Mouse (Mus musculus): Measurements from ENCODE around the gene Mark4. TPM values are rescaled to one million over a fixed set of nuclear protein-coding genes. Genes with fewer than 3 reads are reported as not detected.
A peak's percentile ranks its signal among the peaks of the same experiment; 100 is the strongest.

Mark4 gene
- polyA plus RNA-seq, 1 experiment from 2014 or later, result 9.7 TPM

DNA sequence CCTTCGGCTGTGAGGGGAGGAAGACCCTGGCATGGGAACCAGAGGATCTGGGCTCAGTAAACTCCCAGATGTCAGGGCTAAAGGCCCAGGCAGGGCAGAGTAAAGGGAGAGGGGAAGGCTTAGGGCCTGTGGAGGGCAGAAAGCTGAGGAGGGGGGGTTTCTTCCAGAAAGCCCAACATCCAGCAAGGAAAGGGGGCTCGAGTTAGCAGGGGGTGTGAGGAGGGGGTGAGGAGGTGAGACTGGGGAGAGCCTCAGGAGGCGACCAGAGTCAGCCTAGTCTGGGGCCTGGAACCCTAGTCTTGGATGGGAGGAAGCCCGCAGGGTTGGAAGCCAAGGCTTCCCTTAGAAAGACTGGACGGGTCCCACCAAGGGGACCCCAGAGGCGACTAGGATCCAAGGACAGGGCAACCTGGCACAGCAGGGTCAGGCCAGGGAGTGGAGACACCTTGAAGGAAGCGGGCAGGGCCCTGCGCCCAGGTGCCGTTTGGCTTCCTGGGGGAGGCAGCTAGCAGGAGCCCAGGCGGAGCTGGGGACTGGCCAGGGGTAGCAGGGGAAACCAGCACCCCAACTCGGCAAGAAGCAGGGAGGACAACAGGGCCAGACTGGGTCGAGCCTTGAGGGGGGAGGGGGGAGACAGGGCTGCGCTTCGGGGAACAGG is 1.1 kb downstream of the Mark4 start:
- ATAC-seq (ENCODE audit: insufficient number of reproducible peaks, insufficient read depth, low FRiP score, low read depth), result peak; percentile 1; the same call in 1 of the 2 replicates
- 8% methylated on average over 14 of the region's 14 CpGs for WGBS
- Histone ChIP-seq H3K36me3 (ENCODE audit: control insufficient read depth, insufficient read depth, low read length) (no peaks in the 10 kb centered on the region; the same call in none of the 2 replicates), H3K9ac (replicated peaks; ENCODE audit: low read depth, low read length) (peak overlapping the region; percentile 91), H3K27ac (ENCODE audit: low read length) (peak overlapping the region; percentile 52; the same call in 1 of the 2 replicates), H3K4me2 (replicated peaks; ENCODE audit: low read depth, low read length) (peak overlapping the region; percentile 97), H3K27me3 (ENCODE audit: control insufficient read depth, insufficient read depth, low read length) (no peaks in the 10 kb centered on the region), H3K9me3 (ENCODE audit: control insufficient read depth, low read depth, low read length) (no peaks in the 10 kb centered on the region), H3K4me1 (ENCODE audit: control insufficient read depth, insufficient read depth, low read length) (peaks cover 11% of the 10 kb centered on the region), H3K4me3 (ENCODE audit: low read depth, low read length) (peak overlapping the region; percentile 92)

DNA sequence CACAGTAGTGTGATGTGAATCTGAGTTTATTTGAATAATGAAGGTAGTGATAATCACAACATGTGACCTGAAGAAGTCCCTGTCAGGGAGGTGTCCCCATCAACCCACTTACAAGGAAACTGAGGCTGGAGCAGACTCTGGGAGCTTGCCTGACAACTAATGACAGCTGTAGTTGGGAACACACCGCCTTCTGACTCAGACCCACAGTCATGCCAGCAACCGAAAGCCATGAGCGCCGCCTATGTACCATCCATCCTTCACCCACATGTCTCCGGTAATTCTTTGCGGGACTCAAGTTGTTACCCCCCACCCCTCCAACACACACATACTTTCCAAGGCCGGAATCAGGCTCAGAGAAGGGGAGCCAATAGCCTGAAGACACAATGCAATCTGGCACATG is 2.0 kb downstream of the Mark4 start:
- ATAC-seq (ENCODE audit: insufficient number of reproducible peaks, insufficient read depth, low FRiP score, low read depth), result no peak
- 0 out of 2 replicates have a peak overlapping the region, but pooled peaks have one; percentile 92 for H3K4me3 ChIP-seq (ENCODE audit: low read depth, low read length)
- H3K27me3 ChIP-seq (ENCODE audit: control insufficient read depth, insufficient read depth, low read length), result no peaks in the 10 kb centered on the region
- peaks cover 11% of the 10 kb centered on the region for H3K4me1 ChIP-seq (ENCODE audit: control insufficient read depth, insufficient read depth, low read length)
- H3K27ac ChIP-seq (ENCODE audit: low read length), result no peak overlapping the region
- H3K36me3 ChIP-seq (ENCODE audit: control insufficient read depth, insufficient read depth, low read length), result no peaks in the 10 kb centered on the region; the same call in none of the 2 replicates
- WGBS, result 88% methylated on average over 7 of the region's 7 CpGs
- H3K4me2 ChIP-seq (replicated peaks; ENCODE audit: low read depth, low read length), result peak overlapping the region; percentile 97
- no peak overlapping the region for H3K9ac ChIP-seq (replicated peaks; ENCODE audit: low read depth, low read length)
- no peaks in the 10 kb centered on the region for H3K9me3 ChIP-seq (ENCODE audit: control insufficient read depth, low read depth, low read length)

DNA sequence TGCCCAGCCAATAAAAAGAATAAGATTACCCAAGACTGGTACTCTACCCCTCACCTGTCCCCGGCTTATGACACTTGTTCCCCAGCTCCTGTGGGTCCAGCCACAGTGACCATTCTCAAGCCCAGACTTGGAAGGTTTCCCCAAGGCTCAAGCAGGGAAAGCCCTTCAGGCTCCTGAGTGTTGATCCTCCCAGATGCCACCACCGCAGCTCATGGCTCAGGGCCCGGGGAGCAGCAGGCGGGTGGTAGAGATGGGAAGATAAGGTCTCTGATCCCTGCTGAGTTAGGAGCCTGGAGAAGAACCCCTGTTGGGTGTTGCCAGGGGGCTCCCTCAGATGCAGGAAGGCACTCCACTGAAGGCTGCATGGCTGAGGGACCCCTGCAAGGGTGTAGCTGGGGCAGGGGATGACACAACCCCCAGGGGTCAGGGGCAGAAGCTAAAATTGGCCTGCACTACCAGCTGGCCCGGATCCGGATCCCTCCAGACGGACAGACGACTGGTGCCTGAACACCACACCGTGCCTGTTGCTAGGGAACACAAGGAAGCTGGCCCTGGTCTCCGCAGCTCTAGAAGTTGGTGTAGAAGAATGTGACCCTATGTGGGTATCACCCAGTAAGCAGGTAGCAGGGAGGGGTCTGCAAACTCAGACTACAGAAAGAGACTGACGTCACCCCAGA is 2.7 kb downstream of the Mark4 start:
- H3K4me2 ChIP-seq (replicated peaks; ENCODE audit: low read depth, low read length), result no peak overlapping the region

DNA sequence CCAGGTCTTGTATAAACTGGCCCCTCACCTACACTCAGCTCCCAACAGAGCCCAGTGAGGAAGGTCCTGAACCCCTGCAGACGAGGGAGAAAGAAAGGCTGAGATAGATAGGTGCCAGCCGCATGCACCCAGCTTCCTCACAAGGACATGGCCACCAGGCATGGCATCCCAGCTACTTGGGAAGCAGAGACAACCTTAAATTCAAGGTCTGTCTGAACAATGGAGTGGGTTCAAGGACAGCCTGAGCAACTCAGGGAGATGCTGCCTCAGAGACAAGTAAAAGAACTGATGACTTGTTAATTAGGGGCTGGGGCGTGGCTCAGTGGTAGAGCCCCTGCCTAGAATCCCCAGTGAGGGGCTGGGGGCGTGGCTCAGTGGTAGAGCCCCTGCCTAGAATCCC is 3.4 kb downstream of the Mark4 start:
- WGBS, result 91% methylated on average over 3 of the region's 4 CpGs
- no peak overlapping the region for H3K4me2 ChIP-seq (replicated peaks; ENCODE audit: low read depth, low read length)
- no peak overlapping the region for H3K4me3 ChIP-seq (ENCODE audit: low read depth, low read length)
- peaks cover 11% of the 10 kb centered on the region for H3K4me1 ChIP-seq (ENCODE audit: control insufficient read depth, insufficient read depth, low read length)
- ATAC-seq (ENCODE audit: insufficient number of reproducible peaks, insufficient read depth, low FRiP score, low read depth), result no peak
- no peaks in the 10 kb centered on the region for H3K9me3 ChIP-seq (ENCODE audit: control insufficient read depth, low read depth, low read length)
- no peaks in the 10 kb centered on the region; the same call in none of the 2 replicates for H3K36me3 ChIP-seq (ENCODE audit: control insufficient read depth, insufficient read depth, low read length)
- no peaks in the 10 kb centered on the region for H3K27me3 ChIP-seq (ENCODE audit: control insufficient read depth, insufficient read depth, low read length)
- no peak overlapping the region for H3K9ac ChIP-seq (replicated peaks; ENCODE audit: low read depth, low read length)
- H3K27ac ChIP-seq (ENCODE audit: low read length), result no peak overlapping the region

More for the DNA sequence above, 2.7 kb downstream of the Mark4 start:
- Histone ChIP-seq H3K9ac (replicated peaks; ENCODE audit: low read depth, low read length) (no peak overlapping the region), H3K4me1 (ENCODE audit: control insufficient read depth, insufficient read depth, low read length) (peaks cover 11% of the 10 kb centered on the region), H3K4me3 (ENCODE audit: low read depth, low read length) (no peak overlapping the region), H3K36me3 (ENCODE audit: control insufficient read depth, insufficient read depth, low read length) (no peaks in the 10 kb centered on the region; the same call in none of the 2 replicates), H3K27me3 (ENCODE audit: control insufficient read depth, insufficient read depth, low read length) (no peaks in the 10 kb centered on the region), H3K27ac (ENCODE audit: low read length) (no peak overlapping the region), H3K9me3 (ENCODE audit: control insufficient read depth, low read depth, low read length) (no peaks in the 10 kb centered on the region)
- WGBS, result 71% methylated on average over 11 of the region's 11 CpGs
- no peak for ATAC-seq (ENCODE audit: insufficient number of reproducible peaks, insufficient read depth, low FRiP score, low read depth)

DNA sequence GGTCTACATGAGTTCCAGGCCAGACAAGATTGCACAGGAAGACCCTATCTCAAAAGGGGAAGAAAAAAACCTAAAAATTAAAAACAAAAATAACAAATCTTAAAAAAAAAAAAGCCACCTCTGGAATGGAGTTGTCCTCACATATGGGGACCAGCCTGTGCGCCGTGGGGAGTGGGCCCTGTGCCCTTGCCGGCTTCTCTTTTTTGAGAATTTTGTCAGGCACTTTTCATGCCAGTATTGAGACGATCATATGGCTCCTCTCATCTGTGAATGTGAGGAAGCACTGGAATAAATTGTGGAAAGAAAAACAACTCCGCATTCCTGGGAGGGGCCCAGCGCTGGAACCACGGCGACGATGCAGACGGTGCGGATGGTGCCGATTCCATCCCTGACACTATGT is 9.5 kb downstream of the Mark4 start:
- H3K9ac ChIP-seq (replicated peaks; ENCODE audit: low read depth, low read length), result no peak overlapping the region
- H3K4me1 ChIP-seq (ENCODE audit: control insufficient read depth, insufficient read depth, low read length), result no peaks in the 10 kb centered on the region
- no peak overlapping the region for H3K4me3 ChIP-seq (ENCODE audit: low read depth, low read length)
- H3K36me3 ChIP-seq (ENCODE audit: control insufficient read depth, insufficient read depth, low read length), result peaks cover 31% of the 10 kb centered on the region; the same call in 1 of the 2 replicates
- no peak overlapping the region for H3K4me2 ChIP-seq (replicated peaks; ENCODE audit: low read depth, low read length)
- no peaks in the 10 kb centered on the region for H3K27me3 ChIP-seq (ENCODE audit: control insufficient read depth, insufficient read depth, low read length)
- H3K27ac ChIP-seq (ENCODE audit: low read length), result no peak overlapping the region
- WGBS, result 86% methylated on average over 12 of the region's 12 CpGs
- H3K9me3 ChIP-seq (ENCODE audit: control insufficient read depth, low read depth, low read length), result no peaks in the 10 kb centered on the region
- no peak for ATAC-seq (ENCODE audit: insufficient number of reproducible peaks, insufficient read depth, low FRiP score, low read depth)

DNA sequence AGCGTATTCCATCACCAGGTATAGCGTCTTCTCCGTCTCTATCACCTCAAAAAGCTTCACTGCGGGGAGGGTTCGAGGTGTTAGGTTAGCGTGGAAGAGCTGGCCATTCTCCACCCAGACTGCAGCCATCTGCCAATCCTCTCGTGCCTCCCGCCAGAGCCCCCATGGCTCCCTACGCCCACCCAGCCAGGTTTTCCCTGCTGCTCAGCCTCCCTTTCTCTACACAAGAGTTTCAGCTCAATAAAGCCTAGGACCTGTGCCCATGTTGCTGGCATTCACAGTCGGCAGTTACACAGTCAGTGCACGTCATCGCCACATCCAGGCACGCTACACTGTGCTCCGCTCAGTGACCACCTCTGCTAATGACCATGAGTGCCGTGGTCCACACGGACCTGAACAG is 10.9 kb downstream of the Mark4 start:
- Histone ChIP-seq H3K4me1 (ENCODE audit: control insufficient read depth, insufficient read depth, low read length) (0 out of 2 replicates have a peak, but pooled peaks cover 4% of the 10 kb centered on the region), H3K27me3 (ENCODE audit: control insufficient read depth, insufficient read depth, low read length) (no peaks in the 10 kb centered on the region), H3K9me3 (ENCODE audit: control insufficient read depth, low read depth, low read length) (no peaks in the 10 kb centered on the region), H3K27ac (ENCODE audit: low read length) (no peak overlapping the region), H3K9ac (replicated peaks; ENCODE audit: low read depth, low read length) (no peak overlapping the region), H3K4me2 (replicated peaks; ENCODE audit: low read depth, low read length) (no peak overlapping the region), H3K4me3 (ENCODE audit: low read depth, low read length) (no peak overlapping the region), H3K36me3 (ENCODE audit: control insufficient read depth, insufficient read depth, low read length) (peaks cover 36% of the 10 kb centered on the region)
- no peak for ATAC-seq (ENCODE audit: insufficient number of reproducible peaks, insufficient read depth, low FRiP score, low read depth)
- 91% methylated on average over 16 of the region's 16 CpGs for WGBS

DNA sequence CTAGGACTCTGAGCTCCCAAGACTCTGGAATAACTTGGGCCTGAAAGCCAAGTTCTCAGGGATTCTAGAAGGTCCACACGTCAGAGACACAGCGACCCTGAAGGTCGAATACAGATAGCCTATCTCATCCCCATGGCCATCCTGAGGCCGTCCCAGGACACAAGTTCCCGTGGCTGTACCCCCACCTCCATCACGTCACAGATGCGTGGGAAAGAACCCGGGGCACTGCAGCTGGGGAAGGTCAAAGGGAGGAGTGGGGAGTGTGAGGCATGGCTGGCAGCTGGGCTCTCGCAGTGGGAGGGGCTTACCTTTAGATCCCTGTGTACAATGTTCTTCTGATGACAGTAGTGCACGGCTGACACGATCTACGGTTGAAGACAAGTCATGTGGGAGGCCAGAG is 13.8 kb downstream of the Mark4 start:
- no peak; the same call in 1 of the 2 replicates for ATAC-seq (ENCODE audit: insufficient number of reproducible peaks, insufficient read depth, low FRiP score, low read depth)
- Histone ChIP-seq H3K4me2 (replicated peaks; ENCODE audit: low read depth, low read length) (no peak overlapping the region), H3K36me3 (ENCODE audit: control insufficient read depth, insufficient read depth, low read length) (peaks cover 56% of the 10 kb centered on the region), H3K9ac (replicated peaks; ENCODE audit: low read depth, low read length) (no peak overlapping the region), H3K4me3 (ENCODE audit: low read depth, low read length) (no peak overlapping the region), H3K27ac (ENCODE audit: low read length) (no peak overlapping the region), H3K9me3 (ENCODE audit: control insufficient read depth, low read depth, low read length) (no peaks in the 10 kb centered on the region), H3K4me1 (ENCODE audit: control insufficient read depth, insufficient read depth, low read length) (0 out of 2 replicates have a peak, but pooled peaks cover 4% of the 10 kb centered on the region), H3K27me3 (ENCODE audit: control insufficient read depth, insufficient read depth, low read length) (no peaks in the 10 kb centered on the region)
- 77% methylated on average over 12 of the region's 12 CpGs for WGBS

DNA sequence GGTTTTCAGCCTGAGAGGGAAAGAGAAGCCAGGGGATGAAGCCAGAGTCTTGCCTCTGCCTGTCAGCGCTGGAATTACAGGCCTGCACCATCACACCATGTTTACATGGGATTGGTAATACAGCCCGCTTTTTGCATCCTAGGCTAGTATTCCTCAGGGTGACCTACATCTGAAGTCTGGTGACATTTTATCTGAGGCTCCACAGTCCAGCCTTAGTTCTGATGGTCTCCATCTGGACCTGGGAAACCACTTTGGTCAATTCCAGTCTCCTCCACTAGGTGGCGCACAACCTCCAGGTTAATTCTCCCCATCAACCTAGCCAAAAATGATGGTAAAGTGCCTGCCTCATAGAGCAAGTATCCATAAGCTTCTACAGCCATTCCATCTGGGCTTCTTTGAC is 15.3 kb downstream of the Mark4 start:
- H3K36me3 ChIP-seq (ENCODE audit: control insufficient read depth, insufficient read depth, low read length), result peaks cover 52% of the 10 kb centered on the region
- H3K4me2 ChIP-seq (replicated peaks; ENCODE audit: low read depth, low read length), result no peak overlapping the region
- peak; percentile 42; the same call in 1 of the 2 replicates for ATAC-seq (ENCODE audit: insufficient number of reproducible peaks, insufficient read depth, low FRiP score, low read depth)
- WGBS, result 34% methylated on average over 3 of the region's 3 CpGs
- 0 out of 2 replicates have a peak, but pooled peaks cover 4% of the 10 kb centered on the region for H3K4me1 ChIP-seq (ENCODE audit: control insufficient read depth, insufficient read depth, low read length)
- H3K27ac ChIP-seq (ENCODE audit: low read length), result no peak overlapping the region
- no peak overlapping the region for H3K9ac ChIP-seq (replicated peaks; ENCODE audit: low read depth, low read length)
- H3K9me3 ChIP-seq (ENCODE audit: control insufficient read depth, low read depth, low read length), result no peaks in the 10 kb centered on the region
- no peak overlapping the region for H3K4me3 ChIP-seq (ENCODE audit: low read depth, low read length)
- H3K27me3 ChIP-seq (ENCODE audit: control insufficient read depth, insufficient read depth, low read length), result no peaks in the 10 kb centered on the region
